Mouse (Mus musculus) ES-Bruce4 (cell line): ENCODE measurements around the gene 1700069L16Rik.

Experiments used
- CTCF ChIP-seq: IDR thresholded peaks from one replicate; pipeline ENCODE4 v1.8.1; 2011; ENCODE audit warnings: low read depth, low read length
- POLR2A ChIP-seq: IDR thresholded peaks from one replicate; pipeline ENCODE4 v1.8.1; 2011; ENCODE audit warnings: low read length; ENCODE audit not compliant: insufficient read depth

DNA sequence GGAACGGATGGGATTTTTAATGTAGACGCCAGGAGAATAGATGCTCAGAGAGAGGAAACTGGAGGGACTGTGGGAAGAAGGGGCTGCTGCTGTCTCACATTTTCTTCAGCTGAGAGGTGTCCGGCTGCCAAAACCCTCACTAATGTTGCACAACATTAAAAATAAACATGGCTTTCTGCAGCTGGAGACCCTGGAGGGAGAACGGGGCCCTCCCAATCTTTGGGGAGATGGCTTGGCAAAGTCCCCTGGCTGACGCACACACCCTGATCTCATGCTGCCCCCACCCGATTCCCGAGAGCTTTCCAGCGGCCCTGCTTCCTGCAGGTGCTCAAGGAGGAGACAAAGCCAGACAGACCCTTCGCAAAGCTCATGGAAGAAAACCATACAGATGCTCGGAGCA, 63.7 kb downstream of the 1700069L16Rik start:
- TF ChIP-seq POLR2A = no peak
- peak; percentile 34 for TF ChIP-seq CTCF
